Mouse (Mus musculus) embryo, embryonic 11.5 days (tissue): ENCODE measurements at regions not wholly inside any gene's neighbourhood (a gene's known extent, or its start where the extent isn't known, plus 50 kb on each side); places are given as distances from the start of the nearest gene placed in this dataset.

ENCODE experiments used
- DNase-seq: peaks from one replicate; pipeline ENCODE4 v3.0.0-alpha.2; 2012; ENCODE audit warnings: low read depth, low spot score

- no peak for DNase-seq
Observed at GRCm38 (mm10) chr2:71636590-71636989, 90.0 kb upstream of the Dlx2 start.

GRCm38 (mm10) chr2:71640251-71640650, 93.7 kb upstream of the Dlx2 start:
- DNase-seq = no peak

- DNase-seq = no peak
Observed at GRCm38 (mm10) chr2:71644038-71644470, 97.5 kb upstream of the Dlx2 start.

GRCm38 (mm10) chr2:71647914-71648497, 97.4 kb upstream of the Itga6 start:
- no peak for DNase-seq

GRCm38 (mm10) chr2:71651662-71652061, 93.8 kb upstream of the Itga6 start:
- DNase-seq = no peak

- no peak for DNase-seq
Observed at GRCm38 (mm10) chr2:71652261-71652801, 93.1 kb upstream of the Itga6 start.

GRCm38 (mm10) chr2:71654817-71655503, 90.5 kb upstream of the Itga6 start:
- no peak for DNase-seq

GRCm38 (mm10) chr2:71655504-71656390, 89.7 kb upstream of the Itga6 start:
- DNase-seq = peak; percentile 59

GRCm38 (mm10) chr2:71656611-71657244, 88.7 kb upstream of the Itga6 start:
- DNase-seq = no peak

GRCm38 (mm10) chr2:71661438-71661837, 84.0 kb upstream of the Itga6 start:
- no peak for DNase-seq

- no peak for DNase-seq
Observed at GRCm38 (mm10) chr2:71661986-71662385, 83.4 kb upstream of the Itga6 start.

GRCm38 (mm10) chr2:71663453-71663852, 82.0 kb upstream of the Itga6 start:
- DNase-seq = no peak

- DNase-seq = no peak
Observed at GRCm38 (mm10) chr2:71666927-71667326, 78.5 kb upstream of the Itga6 start.

- no peak for DNase-seq
Observed at GRCm38 (mm10) chr2:71667746-71668145, 77.7 kb upstream of the Itga6 start.

GRCm38 (mm10) chr2:71670228-71670790, 75.1 kb upstream of the Itga6 start:
- DNase-seq = no peak

GRCm38 (mm10) chr2:71670882-71671281, 74.5 kb upstream of the Itga6 start:
- DNase-seq = no peak

- no peak for DNase-seq
Observed at GRCm38 (mm10) chr2:71673087-71673920, 72.1 kb upstream of the Itga6 start.

GRCm38 (mm10) chr2:71680746-71681145, 64.7 kb upstream of the Itga6 start:
- DNase-seq = no peak

- DNase-seq = no peak
Observed at GRCm38 (mm10) chr2:71681148-71681547, 64.3 kb upstream of the Itga6 start.

- DNase-seq = no peak
Observed at GRCm38 (mm10) chr2:71683375-71683774, 62.0 kb upstream of the Itga6 start.
